Mouse (Mus musculus) retina, adult 2 months (tissue): ENCODE results near the gene Ssr2.

Experiments used
- DNase-seq: peaks from one replicate; pipeline ENCODE4 v3.0.0-alpha.2; 2012; ENCODE audit warnings: low read depth, low spot score

Gene Ssr2

DNA sequence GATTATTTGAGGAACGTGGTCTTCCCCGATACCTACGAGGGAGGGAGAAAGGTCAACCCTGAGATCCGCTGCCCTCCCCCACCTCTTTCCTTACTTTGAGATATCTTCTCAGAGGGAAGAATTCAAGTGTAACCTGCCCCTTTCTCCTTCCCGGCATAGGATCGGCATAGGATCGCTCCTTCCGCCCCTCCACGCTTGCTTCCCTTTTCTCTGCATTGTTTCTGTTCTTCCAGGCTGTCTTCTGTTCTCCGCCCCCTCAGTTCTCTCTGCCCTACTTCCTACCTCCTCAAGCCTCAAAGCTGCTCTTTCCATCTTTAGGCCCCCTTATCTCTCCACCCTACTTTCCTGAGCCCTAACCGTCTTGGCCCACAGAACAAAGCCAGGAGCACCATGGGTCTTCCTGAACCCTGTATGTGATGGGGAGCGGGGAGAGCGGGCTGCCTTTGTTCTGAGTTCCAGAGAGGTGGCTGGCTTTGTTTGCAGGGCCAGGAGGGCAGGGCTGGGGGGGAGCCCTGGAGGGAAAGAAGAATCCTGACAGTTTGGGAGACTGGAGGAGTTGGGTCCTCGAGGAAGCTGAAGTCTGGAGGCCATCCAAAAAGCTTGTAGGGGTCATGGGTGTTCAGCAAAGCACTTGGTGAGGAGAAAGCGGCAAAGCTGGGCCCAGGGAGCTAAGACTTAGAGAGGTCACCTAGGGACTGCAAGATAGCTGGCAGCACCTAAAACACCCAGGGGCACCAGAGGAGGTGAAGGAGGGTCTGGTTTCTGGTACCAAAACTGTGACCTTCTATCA, 47.9 kb downstream of the Ssr2 start:
- DNase-seq = no peak

DNA sequence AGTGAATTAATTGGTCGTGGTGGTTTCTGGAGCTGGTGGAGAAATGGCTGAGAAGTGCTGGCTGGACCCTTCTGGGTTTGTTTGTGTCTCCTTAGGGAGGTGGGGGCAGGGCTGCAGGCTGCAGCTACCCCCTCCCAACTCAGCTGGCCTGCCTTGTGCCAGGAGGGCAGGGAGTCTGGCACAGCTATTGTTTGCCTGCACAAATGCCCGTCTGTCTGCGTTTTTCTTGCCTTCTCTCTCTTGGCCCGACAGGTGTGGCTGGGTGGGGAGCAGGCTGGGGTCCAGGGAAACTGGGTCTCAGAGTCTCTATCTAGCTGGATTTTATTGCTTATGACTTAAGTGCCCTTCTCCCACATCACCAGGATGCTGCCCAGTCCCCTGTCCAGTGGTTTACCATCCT, 48.6 kb downstream of the Ssr2 start:
- DNase-seq = no peak

GRCm38 (mm10) chr3:88624951-88625350, 49.3 kb downstream of the Ssr2 start:
- no peak for DNase-seq

GRCm38 (mm10) chr3:88625531-88625930, 49.9 kb downstream of the Ssr2 start:
- DNase-seq = no peak

DNA sequence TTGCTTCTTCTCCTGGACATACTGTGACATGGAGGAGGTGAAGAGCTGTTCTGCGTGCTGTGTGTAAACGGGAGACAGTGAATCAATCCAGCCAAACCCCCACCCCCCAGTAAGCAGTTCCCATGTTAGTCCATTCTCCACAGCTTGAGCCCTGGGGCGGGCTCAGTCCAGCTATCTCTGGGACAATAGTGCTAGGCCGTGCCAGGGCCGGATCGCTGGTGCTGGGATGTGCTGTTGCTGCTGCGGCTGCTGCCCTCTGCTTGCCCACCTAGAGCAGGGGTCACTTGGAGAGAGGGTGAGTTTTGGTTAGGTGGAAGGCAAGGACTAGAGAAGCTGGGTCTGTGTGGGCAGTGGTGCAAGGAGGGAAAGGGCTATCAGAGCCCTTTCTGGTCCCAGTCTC, 50.6 kb downstream of the Ssr2 start:
- no peak for DNase-seq

DNA sequence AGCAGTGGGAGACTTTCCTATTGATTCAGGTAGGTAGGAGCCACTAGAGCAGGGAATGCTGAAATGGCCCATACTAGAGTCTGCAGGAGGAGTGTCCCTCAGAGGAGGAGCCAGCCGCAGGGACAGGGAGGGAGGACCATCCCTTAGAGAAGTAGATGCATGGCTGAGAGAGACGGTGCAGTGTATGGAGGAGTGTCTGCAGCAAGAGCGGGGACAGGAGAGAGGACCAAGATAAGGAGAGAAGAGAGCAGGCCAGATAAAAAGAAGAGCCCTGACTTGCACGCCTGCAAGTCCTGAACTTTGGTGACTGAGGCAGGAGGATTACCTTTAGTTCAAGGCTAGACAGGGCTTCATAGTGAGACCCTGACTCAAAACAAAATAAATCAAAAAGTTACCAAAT, 51.4 kb downstream of the Ssr2 start:
- no peak for DNase-seq

DNA sequence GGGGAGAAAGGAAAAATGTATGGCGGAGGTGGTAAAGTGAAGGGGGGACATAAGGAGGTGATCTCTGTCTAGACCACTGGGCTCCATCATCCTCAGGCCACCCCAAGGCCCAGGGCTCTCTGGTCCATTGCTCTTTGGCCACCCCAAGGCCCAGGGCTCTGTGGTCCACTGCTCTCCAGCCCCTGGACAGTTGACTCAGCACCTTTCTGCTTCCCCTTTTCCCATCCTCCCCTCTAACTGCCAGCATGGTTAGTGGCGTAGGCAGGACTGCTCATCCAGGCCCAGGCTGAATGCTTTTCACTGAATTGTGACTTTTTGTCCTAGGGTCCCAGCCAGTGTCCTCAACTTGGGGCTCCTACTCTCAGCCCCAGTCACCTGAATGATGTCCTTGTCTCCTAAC, 51.9 kb downstream of the Ssr2 start:
- no peak for DNase-seq

DNA sequence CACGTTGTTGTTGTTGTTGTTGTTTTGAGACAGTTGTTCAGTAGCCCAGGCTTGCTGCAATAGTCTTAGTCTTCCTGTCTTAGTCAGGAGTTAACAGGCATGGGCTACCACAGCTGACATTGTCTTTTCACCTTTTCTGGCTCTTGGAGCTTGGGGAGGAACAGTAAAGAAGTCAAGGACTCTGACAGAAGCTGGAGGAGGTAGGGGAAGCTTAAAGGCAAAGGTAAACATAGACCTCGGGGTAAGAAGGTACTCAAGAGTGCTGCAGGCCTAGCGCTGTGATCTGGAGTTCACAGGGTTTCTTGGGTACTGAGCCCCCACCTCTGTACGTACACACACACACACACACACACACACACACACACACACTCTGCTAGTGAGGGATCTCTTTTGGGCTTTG, 53.1 kb downstream of the Ssr2 start:
- DNase-seq = no peak

DNA sequence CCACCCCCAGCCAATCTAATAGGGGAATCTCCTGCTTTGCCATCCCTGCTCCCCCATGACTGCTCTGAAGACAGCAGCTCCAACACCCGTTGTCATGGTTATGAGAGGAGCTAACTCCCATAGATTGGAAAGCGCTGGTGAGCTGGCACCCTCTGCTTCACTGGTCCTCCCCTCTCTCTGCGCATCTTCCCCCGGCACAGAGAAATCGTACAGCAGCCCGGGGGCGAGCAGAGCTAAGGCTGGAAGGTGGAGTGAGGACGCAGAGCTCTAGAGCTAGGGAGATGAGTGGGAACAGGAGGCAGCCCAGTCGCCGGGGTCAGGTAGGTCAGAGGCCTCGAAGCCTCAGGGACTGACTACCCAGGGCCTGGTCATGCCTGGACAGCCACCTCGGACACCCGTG, 53.6 kb downstream of the Ssr2 start:
- DNase-seq = no peak

DNA sequence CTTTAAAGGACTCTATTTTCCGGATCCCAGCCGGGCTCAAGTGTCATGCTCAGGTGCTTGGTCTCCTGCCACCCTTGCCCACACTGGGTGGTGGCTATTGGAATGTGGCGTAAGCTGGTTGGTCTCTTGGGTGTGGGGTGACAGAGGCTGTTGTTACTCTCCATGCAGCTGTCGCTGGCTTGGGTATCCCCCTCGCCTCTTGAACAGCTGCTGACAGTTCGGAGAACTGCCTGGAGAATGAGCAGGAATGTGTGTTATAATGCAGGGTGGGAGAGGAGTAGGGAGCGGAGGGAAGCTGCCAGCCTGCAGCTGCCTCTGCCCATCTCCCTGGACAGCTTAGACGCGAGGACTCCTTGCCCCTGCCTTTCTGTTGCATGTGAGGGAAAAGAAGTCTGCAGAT, 54.3 kb downstream of the Ssr2 start:
- DNase-seq = no peak

DNA sequence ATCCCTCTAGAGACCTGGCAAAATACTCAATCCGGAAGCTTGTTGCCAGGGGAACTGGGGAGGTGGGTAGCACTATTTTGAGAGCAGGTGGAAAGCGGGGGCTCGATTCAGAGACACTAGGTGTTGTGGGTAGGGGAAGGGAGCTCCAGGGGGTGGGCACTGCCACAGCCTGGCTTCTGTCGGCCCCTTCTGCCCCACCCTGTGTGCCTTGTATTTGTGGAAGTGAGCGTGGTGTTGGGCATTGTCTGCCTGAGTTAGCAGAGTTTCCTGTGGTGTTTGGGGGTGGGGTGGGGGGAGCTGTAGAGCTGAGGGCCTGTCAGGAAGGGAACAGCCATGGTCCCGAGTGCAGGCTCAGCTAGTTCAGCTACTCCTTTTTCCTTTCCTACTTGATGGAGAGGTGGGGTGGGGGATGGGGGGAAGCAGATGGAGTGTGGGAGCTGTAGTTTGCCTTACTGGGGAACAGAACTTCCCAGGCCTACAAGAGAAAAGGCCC, 55.2 kb downstream of the Ssr2 start:
- DNase-seq = no peak

DNA sequence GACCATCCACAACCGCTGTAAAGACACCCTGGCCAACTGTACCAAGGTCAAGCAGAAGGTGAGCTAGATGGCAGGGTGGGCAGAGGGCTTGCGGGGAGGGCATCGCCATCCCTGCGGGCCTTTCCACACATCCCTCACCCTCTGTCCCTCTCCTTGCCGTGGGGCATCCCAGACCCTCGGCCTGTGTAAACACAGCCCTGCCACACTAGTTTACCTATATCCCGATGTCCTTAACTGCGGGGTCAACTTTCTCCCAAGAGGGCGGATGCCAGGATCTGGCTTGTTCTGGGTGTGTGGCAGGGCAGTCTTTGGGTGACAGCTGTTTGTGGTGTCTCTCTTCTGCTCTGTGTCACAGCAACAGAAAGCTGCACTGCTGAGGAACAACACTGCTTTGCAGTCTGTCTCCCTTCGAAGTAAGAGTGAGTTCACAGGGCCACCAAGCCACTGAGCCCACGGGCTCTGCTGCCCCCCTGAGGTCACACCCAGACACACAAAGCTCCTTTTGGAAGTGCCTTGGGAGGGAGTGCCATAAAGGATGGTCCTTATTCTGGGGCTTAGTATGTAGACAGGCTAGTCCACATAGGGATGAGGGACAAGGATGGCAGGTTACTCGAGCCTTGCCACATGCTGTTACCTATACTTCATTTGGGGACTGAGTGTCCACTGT, 56.4 kb downstream of the Ssr2 start:
- peak; percentile 40 for DNase-seq

- DNase-seq = no peak
Measured at GRCm38 (mm10) chr3:88633056-88633455, 57.4 kb downstream of the Ssr2 start.

DNA sequence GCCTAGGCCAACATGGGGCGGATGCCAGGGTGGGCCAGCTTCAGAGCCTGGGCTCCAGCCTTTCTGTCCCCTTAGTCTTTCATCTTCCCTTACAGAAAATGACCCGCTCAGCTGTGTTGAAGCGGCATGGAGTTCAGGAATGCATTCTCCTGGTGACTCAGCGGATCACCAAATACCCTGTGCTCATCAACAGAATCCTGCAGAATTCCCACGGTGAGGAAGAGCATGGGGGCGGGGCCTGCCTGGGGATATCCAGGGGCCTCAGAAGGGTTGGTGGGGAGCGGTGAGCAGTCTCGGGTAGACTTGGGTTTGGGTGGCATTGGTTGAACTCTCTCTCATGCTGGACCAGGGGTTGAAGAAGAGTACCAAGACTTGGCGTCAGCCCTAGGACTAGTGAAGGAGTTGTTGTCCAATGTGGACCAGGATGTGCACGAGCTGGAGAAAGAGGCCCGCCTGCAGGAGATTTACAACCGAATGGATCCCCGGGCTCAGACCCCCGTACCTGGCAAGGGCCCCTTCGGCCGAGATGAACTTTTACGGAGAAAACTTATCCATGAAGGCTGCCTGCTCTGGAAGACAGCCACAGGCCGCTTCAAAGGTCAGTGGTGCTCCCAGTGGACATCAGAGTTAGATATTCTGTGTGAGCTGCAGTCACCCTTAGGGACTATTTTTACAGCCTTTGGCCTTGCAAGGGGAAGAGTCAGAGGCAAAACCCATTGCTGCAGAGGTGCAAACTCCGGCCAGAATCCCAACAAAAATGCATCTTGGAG, 60.0 kb downstream of the Ssr2 start:
- DNase-seq = no peak

- no peak for DNase-seq
Measured at GRCm38 (mm10) chr3:88636555-88636986, 60.9 kb downstream of the Ssr2 start.

DNA sequence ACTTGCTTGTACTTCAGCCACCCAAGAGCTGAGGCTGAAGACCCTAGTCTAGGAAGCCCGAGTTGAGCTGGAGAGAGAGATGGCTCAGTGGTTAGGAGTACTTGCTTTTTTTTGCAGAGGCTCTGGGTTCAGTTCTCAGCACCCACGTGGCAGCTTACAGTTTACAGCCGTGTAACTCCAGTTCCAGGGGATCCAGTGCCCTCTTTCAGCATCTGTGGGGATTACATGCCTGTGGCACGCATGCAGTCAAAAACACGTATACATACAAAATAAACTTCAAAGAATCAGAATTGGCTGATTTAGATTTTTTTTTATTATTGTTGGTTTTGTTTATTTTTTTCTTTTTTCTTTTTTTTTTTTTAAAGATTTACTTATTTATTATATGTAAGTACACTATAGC, 61.5 kb downstream of the Ssr2 start:
- no peak for DNase-seq
